Mouse (Mus musculus) brain, embryonic 14.5 days (tissue): ENCODE measurements at regions not wholly inside any gene's neighbourhood (a gene's known extent, or its start where the extent isn't known, plus 50 kb on each side); places are given as distances from the start of the nearest gene placed in this dataset.

ENCODE experiments used
- CTCF ChIP-seq: fragments of 200-500 bp; IDR thresholded peaks from 2 replicates; pipeline ENCODE4 v1.5.1; 2012; ENCODE audit warnings: inconsistent platforms, mild to moderate bottlenecking, moderate library complexity, borderline replicate concordance; ENCODE audit not compliant: insufficient read depth, insufficient read length; ENCODE audit errors: extremely low read depth
- POLR2A ChIP-seq: fragments of 200-500 bp; IDR thresholded peaks from 2 replicates; pipeline ENCODE4 v1.6.1; 2012; ENCODE audit warnings: mild to moderate bottlenecking, inconsistent platforms, borderline replicate concordance; ENCODE audit not compliant: poor library complexity, insufficient read depth, insufficient read length, severe bottlenecking; ENCODE audit errors: extremely low read depth

DNA sequence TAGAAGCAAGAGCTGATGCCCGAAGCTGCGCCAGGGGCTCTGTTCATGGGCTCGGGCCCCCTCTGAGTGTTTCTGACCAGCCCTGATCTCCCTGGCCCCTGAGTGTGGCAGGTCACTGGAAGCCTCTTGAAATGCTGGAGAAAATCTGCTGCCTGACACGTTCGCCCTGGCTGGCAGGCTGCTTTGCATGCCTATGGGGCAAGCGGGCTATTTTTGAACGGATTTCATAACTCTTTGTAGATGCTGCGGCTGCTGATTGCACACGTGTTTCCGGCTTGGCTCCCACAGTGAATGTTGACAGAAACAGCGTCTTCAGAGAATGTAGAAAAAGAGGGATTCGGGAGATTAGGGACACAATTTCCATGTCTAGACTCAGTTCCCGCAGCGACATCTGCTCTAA, 201.4 kb upstream of the Egln3 start:
- no peak for TF ChIP-seq CTCF
- no peak for TF ChIP-seq POLR2A
